In genomic region chr2:127314467-127315154, GRCm38 (mm10) we compare ENCODE assay signal across 11 mouse cellular contexts. TPM values are rescaled to one million over a fixed set of nuclear protein-coding genes. Genes with fewer than 3 reads are reported as not detected.
DNase-seq lines count a peak whose midpoint lies in the region; ATAC-seq and TF ChIP-seq lines count a peak whose summit lies in the region.
"Had no signal": no experiment of that assay in that cellular context is flagged by ENCODE, and none has a peak within 500 bp of the region (broad histone marks: within the 10 kb centered on the region; RNA-seq: fewer than 3 reads in every experiment).

No protein-coding gene starts in this region.

- no peaks in the 10 kb centered on the region for H3K27me3 ChIP-seq in liver, embryonic 16.5 days (ENCODE audit: control insufficient read depth, insufficient read depth, low read depth, low read length)
- no peaks in the 10 kb centered on the region for H3K27me3 ChIP-seq in spleen, adult 2 months (ENCODE audit: control insufficient read depth, insufficient read depth, low read length)

- peak overlapping the region; percentile 76 for H3K27ac ChIP-seq in bone marrow, adult 2 months (ENCODE audit: control insufficient read depth, insufficient read depth, low read depth, low read length, poor library complexity)
- no peak overlapping the region for H3K27ac ChIP-seq in liver, embryonic 16.5 days (ENCODE audit: low read length)
- H3K27ac ChIP-seq in spleen, adult 2 months (ENCODE audit: insufficient read depth, low read length): peak overlapping the region; percentile 88

- peak; percentile 94 for DNase-seq in heart, adult 11 months
- no peak for DNase-seq in heart, postnatal 25 days (ENCODE audit: low spot score)
- peak; percentile 76 to 85 for DNase-seq in spleen, adult 2 months (ENCODE audit: low read depth in 1 of 2, low spot score in 2 of 2)
- no peak for DNase-seq in layer of hippocampus, postnatal 14 days (ENCODE audit: low spot score in 2 of 2)
- no peak for DNase-seq in urinary bladder, postnatal 36 days (ENCODE audit: low spot score in 2 of 2)
- no peak for DNase-seq in layer of hippocampus, adult 9-11 months
- DNase-seq: cerebellum, adult 9-10 months had no signal

- TF ChIP-seq POLR2A in bone marrow, adult 2 months (IDR thresholded peaks at IDR 0.05; ENCODE audit: borderline replicate concordance, control insufficient read depth, low read depth, low read length): no peak
- TF ChIP-seq POLR2A in spleen, adult 2 months (IDR thresholded peaks at IDR 0.05; ENCODE audit: low read depth, low read length): no peak

- H3K4me1 ChIP-seq in bone marrow, adult 2 months (ENCODE audit: control insufficient read depth, insufficient read depth, low read length): peaks cover 4% of the 10 kb centered on the region
- H3K4me1 ChIP-seq in liver, embryonic 16.5 days (ENCODE audit: control insufficient read depth, low read depth, low read length): no peaks in the 10 kb centered on the region
- peaks cover 54% of the 10 kb centered on the region for H3K4me1 ChIP-seq in spleen, adult 2 months (ENCODE audit: control insufficient read depth, insufficient read depth, insufficient read length)

- 22% methylated on average over 6 of the region's 6 CpGs for WGBS in bone marrow, adult 2 months
- WGBS in liver, embryonic 16.5 days (ENCODE audit: insufficient replicate concordance): 31% methylated on average over 6 of the region's 6 CpGs
- WGBS in spleen, adult 2 months: 11% methylated on average over 6 of the region's 6 CpGs

- no peak overlapping the region for H3K4me3 ChIP-seq in bone marrow, adult 2 months (replicated peaks; ENCODE audit: control insufficient read depth, low read depth, low read length)
- H3K4me3 ChIP-seq in liver, embryonic 16.5 days (ENCODE audit: low read depth, low read length): no peak overlapping the region
- H3K4me3 ChIP-seq in spleen, adult 2 months (ENCODE audit: extremely low read depth, insufficient read depth, insufficient read length): no peak overlapping the region

- peak; percentile 41 for ATAC-seq in liver, embryonic 16.5 days (ENCODE audit: low read depth)
- ATAC-seq: forebrain, embryonic 14.5 days had no signal

- no peak overlapping the region for H3K4me2 ChIP-seq in liver, embryonic 16.5 days (ENCODE audit: low read depth, low read length)

- no peak for TF ChIP-seq CTCF in bone marrow, adult 2 months (IDR thresholded peaks at IDR 0.05; ENCODE audit: control insufficient read depth, insufficient read depth, low read length)
- TF ChIP-seq CTCF in spleen, adult 2 months (IDR thresholded peaks at IDR 0.05; ENCODE audit: extremely low read depth, insufficient read depth, insufficient read length, insufficient replicate concordance): no peak

- no peaks in the 10 kb centered on the region for H3K9me3 ChIP-seq in liver, embryonic 16.5 days (replicated peaks; ENCODE audit: control insufficient read depth, low read length)

- no peaks in the 10 kb centered on the region for H3K36me3 ChIP-seq in liver, embryonic 16.5 days (ENCODE audit: control insufficient read depth, insufficient read depth)
- H3K36me3 ChIP-seq in spleen, adult 2 months (ENCODE audit: control insufficient read depth, insufficient read depth, low read length): no peaks in the 10 kb centered on the region

- H3K9ac ChIP-seq in liver, embryonic 16.5 days (ENCODE audit: low read depth, low read length): no peak overlapping the region

- intact Hi-C loops in heart, postnatal 25 days (cut with DNase I): no loop called here

RNA-seq across cellular contexts. Expression of gene Dusp2, which starts 21.3 kb away (rescaled TPM):
- under 1 TPM; 0.31 to 0.49 TPM for total RNA-seq in heart, postnatal 25 days (2021)
- 15.1 and 23.2 TPM in 2 replicates for polyA plus RNA-seq in bone marrow, adult 2 months (2011; ENCODE audit: insufficient read depth, insufficient read length, low replicate concordance, missing spikeins)
- polyA plus RNA-seq in liver, embryonic 16.5 days (2015; fragmentation: Nextera tagmentation; extraction: Ambion mirVana): 1.8 and 2.2 TPM in 2 replicates
- polyA plus RNA-seq in spleen, adult 2 months (2012; rRNA removed): 116 and 178 TPM in 2 replicates
- 1 to 10 TPM; 2.0 to 3.9 TPM for total RNA-seq in layer of hippocampus, postnatal 14 days (2021)

RNA-seq across cellular contexts. Expression of gene Astl, which starts 23.8 kb away (rescaled TPM):
- not detected for total RNA-seq in heart, postnatal 25 days (2021)
- polyA plus RNA-seq in bone marrow, adult 2 months (2011; ENCODE audit: insufficient read depth, insufficient read length, low replicate concordance, missing spikeins): not detected in 2 replicates
- not detected in 2 replicates for polyA plus RNA-seq in liver, embryonic 16.5 days (2015; fragmentation: Nextera tagmentation; extraction: Ambion mirVana)
- polyA plus RNA-seq in spleen, adult 2 months (2012; rRNA removed): 0.08 TPM in 2 replicates
- not detected for total RNA-seq in layer of hippocampus, postnatal 14 days (2021)
- total RNA-seq: liver, adult 2 months had no signal
- polyA plus RNA-seq: forebrain, embryonic 14.5 days; liver, adult 2 months had no signal

RNA-seq across cellular contexts. Expression of gene Stard7, which starts 44.6 kb away (rescaled TPM):
- 100 to 1,000 TPM; 152 to 167 TPM for total RNA-seq in heart, postnatal 25 days (2021)
- 23.7 and 25.4 TPM in 2 replicates for polyA plus RNA-seq in bone marrow, adult 2 months (2011; ENCODE audit: insufficient read depth, insufficient read length, low replicate concordance, missing spikeins)
- polyA plus RNA-seq in liver, embryonic 16.5 days (2015; fragmentation: Nextera tagmentation; extraction: Ambion mirVana): 32.7 and 34.9 TPM in 2 replicates
- 22.2 and 33.5 TPM in 2 replicates for polyA plus RNA-seq in spleen, adult 2 months (2012; rRNA removed)
- total RNA-seq in layer of hippocampus, postnatal 14 days (2021): 100 to 1,000 TPM; 148 to 149 TPM

RNA-seq across cellular contexts. Expression of gene Adra2b, which starts 48.4 kb away (rescaled TPM):
- total RNA-seq in heart, postnatal 25 days (2021): under 1 TPM; 0.61 to 0.88 TPM
- polyA plus RNA-seq in bone marrow, adult 2 months (2011; ENCODE audit: insufficient read depth, insufficient read length, low replicate concordance, missing spikeins): 0.74 TPM in 1 of 2 replicates, not detected in the other
- polyA plus RNA-seq in liver, embryonic 16.5 days (2015; fragmentation: Nextera tagmentation; extraction: Ambion mirVana): 16.7 and 19.2 TPM in 2 replicates
- polyA plus RNA-seq in spleen, adult 2 months (2012; rRNA removed): 1.2 and 1.3 TPM in 2 replicates
- under 1 TPM; 0.18 to 0.43 TPM for total RNA-seq in layer of hippocampus, postnatal 14 days (2021)

Comparison
In these comparisons a context has a peak if more than half of its experiments do, and no peak if none do; other contexts are left out.
1. DNase-seq: peak in heart, adult 11 months (single experiment) and spleen, adult 2 months (2 of 2); none in heart, postnatal 25 days (single experiment), layer of hippocampus, postnatal 14 days (0 of 2), urinary bladder, postnatal 36 days (0 of 2) and layer of hippocampus, adult 9-11 months (single experiment).